Mouse (Mus musculus) small intestine, adult 2 months (tissue): ENCODE results near the gene Fhad1.

Source experiments
- CTCF ChIP-seq: fragments of 200-500 bp; IDR thresholded peaks from 2 replicates; pipeline ENCODE4 v1.5.1; 2012; ENCODE audit warnings: low read depth, mild to moderate bottlenecking, control low read depth, inconsistent platforms, low read length, moderate library complexity, mixed read lengths; ENCODE audit not compliant: insufficient replicate concordance, insufficient read length; ENCODE audit errors: extremely low read depth
- POLR2A ChIP-seq: fragments of 200-500 bp; IDR thresholded peaks from 2 replicates; pipeline ENCODE4 v1.6.1; 2012; ENCODE audit warnings: low read depth, mild to moderate bottlenecking, control low read depth, inconsistent platforms, low read length, moderate library complexity

GRCm38 (mm10) chr4:141882858-141883257 is 132.0 kb downstream of the Fhad1 start:
- TF ChIP-seq POLR2A (no peak), CTCF (no peak)
